Mouse (Mus musculus) layer of hippocampus, postnatal 10 days (tissue): ENCODE data around the gene Gpr4. TPM values are rescaled to one million over a fixed set of nuclear protein-coding genes. Genes with fewer than 3 reads are reported as not detected.

Source experiments
- DNase-seq, 2 experiments: peaks; one replicate each; pipeline ENCODE4 v3.0.0; 2021; ENCODE audit warnings: low spot score in 2 of 2
- total RNA-seq, 2 experiments: library from RNA; stranded (reverse); gene quantifications; 2 replicates each; pipeline ENCODE4 v1.2.3; 2021

Gene Gpr4
- total RNA-seq, 2 experiments from 2014 or later: 3.5 to 3.6 TPM

GRCm38 (mm10) chr7:19226817-19227797 is 14.8 kb downstream of the Gpr4 start:
- DNase-seq: peak; percentile 48 to 62

- DNase-seq: peak; percentile 98
These were observed 15.8 kb downstream of the Gpr4 start, which contains the start of gene Opa3 for GRCm38 (mm10) chr7:19227883-19228792. TSS of gene Opa3 (plus strand) at chr7:19228334.

GRCm38 (mm10) chr7:19228793-19229148 is 16.4 kb downstream of the Gpr4 start:
- no peak for DNase-seq

GRCm38 (mm10) chr7:19229404-19229803 is 17.1 kb downstream of the Gpr4 start:
- no peak for DNase-seq

- DNase-seq: no peak
These were observed 17.8 kb downstream of the Gpr4 start for GRCm38 (mm10) chr7:19230041-19230580.

GRCm38 (mm10) chr7:19230899-19231298 is 18.6 kb downstream of the Gpr4 start:
- no peak for DNase-seq

- DNase-seq: no peak
These were observed 19.5 kb downstream of the Gpr4 start for GRCm38 (mm10) chr7:19231849-19232248.

- DNase-seq: no peak
These were observed 22.3 kb downstream of the Gpr4 start for GRCm38 (mm10) chr7:19234652-19235051.

- DNase-seq: no peak
These were observed 22.8 kb downstream of the Gpr4 start for GRCm38 (mm10) chr7:19235092-19235671.

- DNase-seq: no peak
These were observed 24.1 kb downstream of the Gpr4 start for GRCm38 (mm10) chr7:19236411-19236810.

- no peak for DNase-seq
These were observed 26.0 kb downstream of the Gpr4 start for GRCm38 (mm10) chr7:19238344-19238743.

- peak; percentile 94 to 96 for DNase-seq
These were observed 27.1 kb downstream of the Gpr4 start for GRCm38 (mm10) chr7:19239423-19239822.

- no peak for DNase-seq
These were observed 27.6 kb downstream of the Gpr4 start for GRCm38 (mm10) chr7:19239986-19240385.

GRCm38 (mm10) chr7:19240905-19241463 is 28.6 kb downstream of the Gpr4 start:
- DNase-seq: no peak

- no peak for DNase-seq
These were observed 29.7 kb downstream of the Gpr4 start for GRCm38 (mm10) chr7:19242005-19242404.

GRCm38 (mm10) chr7:19243858-19244257 is 31.5 kb downstream of the Gpr4 start:
- DNase-seq: no peak

- DNase-seq: no peak
These were observed 32.7 kb downstream of the Gpr4 start for GRCm38 (mm10) chr7:19245083-19245482.

GRCm38 (mm10) chr7:19246855-19247254 is 34.5 kb downstream of the Gpr4 start:
- no peak for DNase-seq

GRCm38 (mm10) chr7:19247511-19247910 is 35.2 kb downstream of the Gpr4 start:
- no peak for DNase-seq

GRCm38 (mm10) chr7:19252078-19252477 is 39.7 kb downstream of the Gpr4 start:
- DNase-seq: no peak

- no peak for DNase-seq
These were observed 41.1 kb downstream of the Gpr4 start for GRCm38 (mm10) chr7:19253437-19253836.
